Mouse (Mus musculus) hindlimb bud, embryonic 11.5 days (tissue): ENCODE results near the gene Spon1.

Experiments
- DNase-seq: peaks from one replicate; pipeline ENCODE4 v3.0.0-alpha.2; 2012; ENCODE audit warnings: low read depth, low spot score; ENCODE audit errors: extremely low spot score

Gene Spon1

DNA sequence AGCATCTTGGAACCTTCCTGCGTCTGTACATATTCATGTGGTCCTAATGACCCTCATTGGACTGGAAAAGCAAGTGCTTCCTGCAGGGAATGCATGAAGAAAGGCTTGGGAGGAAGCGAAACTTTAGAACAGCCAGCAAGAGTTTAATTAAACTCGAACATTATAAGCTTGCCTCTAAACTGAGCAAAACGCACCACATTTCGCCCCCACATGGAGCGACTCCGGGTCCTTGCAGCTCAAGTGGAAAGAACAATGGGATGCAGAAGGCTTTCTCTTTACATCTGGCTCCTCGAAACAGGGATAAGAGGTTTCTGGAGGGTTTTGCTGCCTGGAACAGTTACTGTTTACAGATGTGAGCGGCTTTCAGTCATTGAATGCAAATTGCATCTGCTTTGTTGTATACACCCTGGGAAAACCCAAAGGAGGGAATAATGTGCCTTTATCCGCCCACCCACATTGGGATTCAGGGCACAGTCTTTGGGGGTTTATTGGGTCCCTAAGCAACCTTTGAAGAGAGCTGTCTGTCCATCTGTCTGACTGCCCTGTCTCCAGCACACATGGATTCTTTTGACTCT is 136.2 kb downstream of the Spon1 start:
- DNase-seq: peak; percentile 10

DNA sequence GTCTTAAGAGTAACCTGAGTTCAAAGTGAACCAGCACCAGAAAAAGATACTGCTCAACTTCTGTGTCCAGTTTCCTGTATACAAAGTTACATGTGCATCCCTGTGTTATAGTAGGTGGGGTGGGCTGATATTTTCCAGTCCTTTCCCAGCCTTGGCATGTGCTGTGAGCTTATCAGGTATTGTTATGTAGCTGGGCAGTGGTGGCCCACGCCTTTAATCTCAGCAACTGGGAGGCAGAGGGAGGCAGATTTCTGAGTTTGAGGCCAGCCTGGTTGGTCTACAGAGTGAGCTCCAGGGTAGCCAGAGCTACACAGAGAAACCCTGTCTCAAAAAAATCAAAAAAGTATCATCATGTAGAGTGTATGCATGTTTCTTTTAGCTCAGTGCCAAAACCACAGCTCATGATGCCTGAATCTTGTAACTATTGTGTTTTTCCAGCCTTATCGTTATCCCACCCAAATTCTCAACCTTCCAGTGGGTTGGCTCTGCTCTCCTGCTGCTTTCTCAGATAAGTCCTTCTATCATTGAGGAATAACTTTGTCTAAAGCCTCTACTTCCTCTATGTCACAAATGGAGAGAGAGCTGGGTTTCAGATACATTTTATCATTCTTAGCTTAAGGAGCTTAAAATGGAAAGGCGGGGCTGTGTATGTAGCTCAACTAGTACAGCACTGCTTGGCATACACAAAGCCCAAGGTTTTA is 137.5 kb downstream of the Spon1 start:
- DNase-seq: no peak

DNA sequence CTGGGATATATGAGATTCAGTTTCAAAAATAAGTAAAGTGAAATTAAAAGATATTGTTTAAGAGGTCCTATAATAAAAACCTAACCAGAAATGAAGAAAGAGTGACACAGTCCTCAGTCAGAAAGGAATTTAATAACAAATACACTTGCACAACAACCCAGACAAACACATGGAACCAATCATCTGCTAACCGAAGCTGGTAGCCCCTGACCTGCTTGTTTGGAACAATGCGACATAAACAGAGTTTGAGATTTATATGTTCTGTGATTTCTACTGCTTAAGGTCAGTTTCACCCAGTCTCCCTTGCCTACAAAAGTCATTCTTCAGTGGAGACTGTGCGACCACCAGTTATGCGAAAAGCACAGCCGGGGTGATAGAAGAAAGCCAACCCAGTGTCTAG is 138.1 kb downstream of the Spon1 start:
- DNase-seq: no peak

DNA sequence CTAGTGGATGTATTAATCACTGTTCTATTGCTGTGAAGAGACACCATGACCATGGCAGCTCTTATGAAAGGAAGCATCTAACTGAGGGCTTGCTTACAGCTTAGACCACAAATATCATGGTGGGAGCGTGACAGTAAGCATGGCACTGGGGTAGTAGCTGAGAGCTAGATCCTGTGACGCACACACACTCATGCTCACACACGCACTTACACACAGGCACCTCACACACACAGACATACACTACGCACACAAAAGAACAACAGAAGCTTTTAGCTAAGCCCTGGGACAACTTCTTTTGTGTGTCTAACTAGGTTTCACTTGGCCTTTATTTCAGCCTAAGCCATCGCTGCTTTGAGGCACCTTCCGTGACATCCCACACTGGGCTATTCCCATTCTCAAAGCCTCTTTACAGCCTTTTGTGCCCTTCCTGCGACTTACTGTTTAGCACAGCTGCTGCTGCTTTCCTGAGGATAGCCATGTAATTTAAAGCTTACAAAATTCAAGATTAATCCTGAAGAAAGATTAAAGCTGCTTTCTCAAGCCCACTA is 138.6 kb downstream of the Spon1 start:
- DNase-seq: no peak

DNA sequence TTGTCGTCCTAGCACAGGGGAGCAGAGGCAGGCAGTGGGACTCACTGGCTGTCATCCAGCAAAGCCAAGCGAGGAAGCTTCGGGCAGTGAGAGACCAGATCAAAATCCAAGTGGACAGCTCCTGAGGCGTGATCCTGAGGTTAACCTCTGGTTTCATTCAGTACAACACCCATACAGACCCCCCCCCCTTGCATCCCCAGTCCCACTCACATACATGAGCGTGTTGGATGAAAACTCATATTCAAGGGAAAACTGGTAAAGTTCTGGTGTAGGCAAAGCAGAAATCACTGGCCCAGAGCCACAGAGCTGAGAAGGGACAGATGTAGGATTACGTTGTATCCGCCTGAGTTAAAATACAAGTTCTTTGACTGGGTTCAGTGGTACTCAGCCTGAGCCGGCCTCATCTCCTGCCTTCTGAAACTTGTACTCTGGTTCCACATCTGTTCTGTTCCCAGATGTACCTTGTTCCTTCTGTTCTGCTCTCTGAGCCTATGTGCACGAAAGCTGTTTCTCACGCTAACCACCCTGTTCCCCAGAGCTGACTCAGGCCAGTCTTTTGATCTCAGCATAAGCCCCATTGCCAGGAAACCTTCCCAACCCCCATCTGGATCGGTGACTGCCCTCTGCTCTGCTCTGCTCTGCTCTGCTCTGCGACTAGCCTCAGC is 143.5 kb downstream of the Spon1 start:
- DNase-seq: no peak

DNA sequence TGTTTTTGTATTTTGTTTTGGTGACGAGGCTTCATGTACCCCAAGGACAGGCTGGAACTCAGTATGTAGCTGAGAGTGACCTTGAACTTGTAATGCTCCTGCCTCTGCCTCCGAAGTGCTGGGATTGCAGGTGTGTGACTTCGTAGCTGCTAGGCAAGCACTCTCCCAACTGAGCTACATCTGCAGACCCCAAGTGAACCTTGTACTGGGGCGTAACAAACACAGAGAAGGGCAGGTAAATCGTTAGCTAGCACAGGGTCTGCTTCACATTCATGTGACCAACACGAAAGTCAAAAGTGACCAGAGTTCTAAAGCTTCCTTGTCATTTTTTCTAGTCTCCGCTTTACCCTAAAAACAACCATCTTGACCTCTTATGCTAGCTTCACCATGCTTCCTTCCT is 145.1 kb downstream of the Spon1 start:
- no peak for DNase-seq

DNA sequence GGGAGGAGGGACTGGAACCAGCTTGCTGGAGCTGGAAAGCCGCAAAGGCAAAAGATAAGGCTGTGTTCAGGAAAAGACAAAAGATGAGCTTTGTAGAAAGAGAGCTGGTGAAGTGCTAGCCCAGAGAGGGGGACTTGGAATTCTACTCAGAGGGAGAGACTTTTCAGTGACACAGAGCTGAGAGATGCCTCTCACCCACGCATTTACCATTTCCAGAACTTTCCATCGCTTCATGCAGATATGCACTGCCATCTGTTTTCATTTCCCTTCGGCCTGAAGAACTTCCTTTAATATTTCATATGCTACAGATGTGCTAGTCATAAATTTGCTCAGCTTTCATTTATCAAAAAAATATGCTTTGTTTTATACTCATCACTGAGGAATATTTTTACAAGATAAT is 150.1 kb downstream of the Spon1 start:
- DNase-seq: no peak

DNA sequence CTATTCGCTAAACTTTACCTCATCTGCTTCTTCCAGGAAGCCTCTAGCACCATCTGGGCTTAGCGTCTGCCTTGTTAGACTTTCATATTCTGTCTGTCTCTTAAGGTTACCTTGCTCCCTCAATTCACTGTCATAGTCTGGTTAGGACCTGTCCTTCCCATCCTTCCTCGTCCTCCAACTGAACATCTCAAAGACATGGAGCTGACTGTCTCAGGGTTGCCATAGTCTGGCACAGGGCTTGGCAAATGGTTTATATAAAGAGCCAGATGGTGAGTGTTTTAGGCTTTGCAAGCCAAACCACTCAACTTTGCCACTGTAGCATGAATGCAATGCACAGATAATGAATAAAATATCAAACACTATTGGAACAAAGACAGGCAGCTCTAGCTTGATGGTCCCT is 153.1 kb downstream of the Spon1 start:
- no peak for DNase-seq

DNA sequence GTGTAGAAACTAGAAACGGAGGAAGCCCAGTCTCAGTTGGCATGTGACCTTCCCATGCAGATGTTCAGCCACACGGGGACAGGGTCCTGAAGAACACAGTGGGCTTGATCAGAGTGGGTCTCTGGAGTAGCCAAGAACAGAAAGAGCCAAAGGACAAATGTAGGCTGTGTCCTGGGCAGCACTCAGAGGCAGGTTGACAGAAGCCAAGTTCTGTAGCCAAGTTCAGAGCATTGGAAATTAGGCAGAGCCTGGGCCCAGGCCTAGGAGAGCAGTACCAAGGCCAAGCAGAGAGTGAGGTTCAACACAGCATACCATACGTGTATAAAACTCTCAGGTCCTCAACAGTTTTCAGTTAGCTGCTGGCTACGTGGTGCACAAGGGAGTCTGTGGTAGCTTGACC is 153.7 kb downstream of the Spon1 start:
- no peak for DNase-seq

DNA sequence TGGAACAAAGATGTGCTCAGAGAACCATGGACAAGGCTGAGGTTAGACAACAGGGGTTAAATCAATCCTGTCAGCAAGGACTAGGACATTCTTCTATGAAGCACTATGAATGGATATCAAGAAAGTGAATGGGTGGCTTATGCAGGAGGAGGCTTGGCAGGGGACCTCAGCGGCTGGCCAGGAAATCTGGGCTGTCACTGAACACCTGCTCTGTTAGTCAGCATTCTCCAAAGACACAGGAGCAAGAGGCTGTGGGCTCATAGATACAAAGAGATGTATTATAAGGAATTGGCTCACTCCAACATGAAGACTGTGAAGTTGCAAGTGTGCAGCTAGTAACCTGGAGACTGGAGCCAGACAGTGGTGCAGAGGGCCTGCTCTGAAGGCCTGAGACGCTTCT is 154.3 kb downstream of the Spon1 start:
- no peak for DNase-seq

DNA sequence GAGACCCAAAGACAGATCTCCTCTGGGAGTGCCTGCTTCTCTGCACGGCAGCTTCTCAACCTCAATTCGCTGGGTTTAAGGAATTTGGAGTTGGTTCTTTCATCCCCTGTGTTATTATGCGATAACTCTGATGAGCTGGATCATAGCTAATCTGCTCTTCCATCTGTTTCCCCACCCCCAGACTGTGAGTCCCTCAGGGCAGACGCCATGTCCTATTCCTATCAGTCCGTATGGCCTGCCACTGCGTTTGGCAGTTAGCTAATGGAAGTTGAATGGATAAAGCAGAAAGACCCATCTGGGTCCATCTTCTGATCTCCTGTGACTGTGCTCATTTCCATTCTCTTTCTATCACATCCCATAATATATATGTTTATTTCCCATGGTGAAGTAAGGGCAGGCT is 158.8 kb downstream of the Spon1 start:
- DNase-seq: no peak

DNA sequence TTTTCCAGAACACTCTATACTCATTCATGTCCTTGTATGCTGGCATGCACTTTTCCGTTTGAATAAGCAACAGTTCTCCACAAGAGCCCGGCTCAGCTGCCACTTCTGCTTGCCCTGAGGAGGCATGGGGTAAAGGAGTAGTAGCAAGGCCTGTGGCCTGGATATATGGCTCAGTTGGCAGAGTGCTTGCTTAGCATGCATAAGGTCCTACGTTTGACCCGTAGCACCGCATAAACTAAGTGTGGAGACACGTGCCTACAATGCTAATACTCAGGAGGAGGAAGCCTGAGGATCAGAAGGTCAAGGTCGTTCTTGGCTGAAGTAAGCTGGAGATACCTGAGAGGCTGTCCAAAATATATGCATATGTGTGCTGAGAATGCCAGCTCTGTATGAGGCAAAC is 185.1 kb downstream of the Spon1 start:
- DNase-seq: no peak

DNA sequence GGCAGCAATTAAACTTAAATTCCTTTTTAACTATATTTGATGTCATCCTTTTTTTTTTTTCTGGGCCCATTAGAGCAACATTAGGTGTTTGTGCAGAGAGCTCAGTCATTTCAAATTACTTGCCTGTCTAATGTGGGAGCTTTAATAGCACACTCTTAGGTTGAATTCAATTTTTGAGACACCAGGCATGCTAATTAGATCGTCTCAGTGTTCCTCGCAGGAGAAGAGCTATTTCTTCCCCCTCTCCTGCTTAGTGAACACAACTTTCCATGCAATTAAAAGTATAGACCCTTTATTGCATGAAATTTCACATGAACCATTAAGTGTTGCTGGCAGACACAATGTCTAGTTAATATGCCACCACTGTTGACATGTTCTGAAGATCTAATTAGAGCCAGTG is 189.6 kb downstream of the Spon1 start:
- DNase-seq: no peak

DNA sequence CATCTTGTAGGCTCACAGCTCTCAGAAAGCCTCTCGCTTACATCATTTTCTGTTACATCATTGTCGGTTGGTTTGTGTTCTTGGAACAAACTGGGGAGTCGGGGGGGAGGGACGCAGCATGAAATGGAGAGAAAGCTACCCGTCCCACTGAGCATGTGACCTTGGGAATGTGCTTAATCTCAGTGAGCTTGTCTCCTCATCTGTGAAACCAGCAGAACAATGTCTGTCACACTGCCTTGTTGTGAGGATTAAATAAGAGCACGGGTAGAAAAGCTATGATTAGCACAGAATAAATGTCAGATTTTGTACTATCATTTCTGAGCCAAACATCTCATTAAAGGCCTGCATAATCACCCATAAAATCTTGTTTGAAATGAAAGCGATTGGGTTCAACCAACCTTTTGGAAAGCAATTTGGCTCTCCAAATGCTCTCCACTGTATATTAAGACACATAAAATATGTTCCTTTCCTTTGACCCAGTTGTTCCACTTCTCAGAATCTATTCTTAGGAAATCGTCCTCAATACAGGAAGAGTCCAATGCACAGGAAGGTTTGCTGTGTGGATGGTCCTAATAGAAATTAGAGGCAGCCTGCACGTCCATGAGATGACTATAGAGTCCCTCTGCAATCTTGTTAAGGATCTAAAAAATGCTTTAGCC is 195.2 kb downstream of the Spon1 start:
- no peak for DNase-seq

DNA sequence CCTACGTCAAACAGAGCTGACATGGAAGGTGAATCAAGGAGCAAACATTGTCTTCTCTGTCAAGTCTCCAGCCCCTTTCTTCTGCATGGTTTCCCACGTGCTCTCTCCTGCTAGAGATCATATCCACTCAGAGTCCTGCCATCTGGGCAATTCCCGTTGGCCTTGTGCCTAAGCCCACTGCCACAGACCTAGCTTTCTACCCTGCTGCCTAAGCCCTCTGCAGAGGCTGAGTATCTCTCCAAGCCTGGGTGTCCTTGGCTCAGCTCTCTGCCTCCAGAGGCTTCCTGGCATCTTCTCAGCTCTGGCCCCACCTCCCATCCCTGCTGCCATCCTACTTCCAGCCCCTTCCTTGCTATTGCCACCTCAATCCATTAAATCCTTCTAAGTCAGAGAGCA is 195.7 kb downstream of the Spon1 start:
- DNase-seq: no peak

DNA sequence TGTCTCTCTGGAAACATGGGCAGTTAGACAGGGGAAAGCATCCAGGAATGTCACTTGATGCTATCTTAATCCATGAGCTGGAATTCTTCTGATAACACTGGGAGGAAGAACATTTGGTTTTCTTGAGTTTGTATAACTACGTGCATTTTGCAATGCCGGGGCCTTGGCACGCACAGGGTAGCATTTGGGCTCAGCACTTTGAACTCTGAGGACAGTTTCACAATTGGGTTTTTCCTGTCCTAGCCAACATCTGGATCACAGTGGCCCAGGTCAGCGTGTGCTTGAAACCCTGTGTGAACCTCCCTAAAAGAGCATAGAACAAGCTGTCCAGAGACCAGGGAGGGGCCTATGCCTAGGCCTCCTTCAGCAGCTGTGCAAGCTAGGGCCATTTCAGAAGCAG is 196.3 kb downstream of the Spon1 start:
- no peak for DNase-seq

DNA sequence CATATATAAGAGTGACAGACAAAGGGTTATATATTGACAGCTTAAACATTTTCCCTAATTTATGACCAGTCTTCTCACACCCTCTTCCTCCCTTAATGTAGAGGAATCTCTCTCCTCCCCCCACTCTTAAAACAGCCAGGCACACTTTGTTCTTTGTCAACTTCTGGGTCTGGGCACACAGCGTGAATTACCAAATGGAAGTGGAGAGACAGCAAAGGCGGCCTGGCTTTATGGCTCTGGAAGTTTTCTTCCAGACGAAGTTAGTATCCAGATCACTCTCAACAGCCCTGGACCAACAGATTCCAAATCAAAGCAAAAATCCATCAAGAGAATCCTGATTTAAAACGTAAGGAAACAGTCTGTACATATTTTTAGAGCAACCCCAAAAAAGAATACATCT is 198.0 kb downstream of the Spon1 start:
- no peak for DNase-seq

DNA sequence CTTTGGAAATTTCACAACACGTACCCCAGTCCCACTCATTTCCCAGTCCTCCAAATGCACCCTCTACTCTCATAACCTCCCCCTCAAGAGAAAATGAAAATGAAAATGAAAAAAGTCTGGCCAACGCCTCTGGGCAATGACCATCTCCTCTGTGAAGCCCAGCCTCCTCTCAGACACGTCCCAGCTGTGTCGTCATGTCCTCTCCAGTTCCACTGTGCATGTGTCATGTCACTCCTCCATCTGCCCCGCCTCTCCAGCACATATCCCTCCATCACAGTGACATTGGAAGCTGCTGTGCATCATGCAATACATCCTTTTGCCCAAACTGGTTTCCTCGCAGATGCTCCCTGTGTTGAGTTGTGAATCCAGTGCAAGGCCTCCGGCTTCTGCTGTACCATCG is 199.8 kb downstream of the Spon1 start:
- DNase-seq: no peak

DNA sequence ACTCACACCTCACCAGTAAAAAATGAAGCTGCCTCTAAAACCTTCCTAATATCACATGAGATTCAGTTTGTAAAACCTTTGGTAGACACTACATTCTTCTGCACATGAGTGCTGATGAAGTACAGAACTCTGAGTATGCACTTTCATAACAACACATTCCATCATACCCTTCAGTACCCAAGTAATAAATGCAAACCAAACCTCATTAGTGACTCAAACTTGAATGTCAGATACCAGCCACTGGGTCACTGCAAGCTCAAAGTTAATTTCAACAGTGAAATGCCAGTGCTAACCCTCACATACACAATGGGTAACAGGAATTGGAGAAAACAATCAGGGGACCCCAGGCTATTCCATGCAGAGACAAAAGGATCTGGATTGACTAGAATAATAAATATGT is 203.4 kb downstream of the Spon1 start:
- DNase-seq: no peak

DNA sequence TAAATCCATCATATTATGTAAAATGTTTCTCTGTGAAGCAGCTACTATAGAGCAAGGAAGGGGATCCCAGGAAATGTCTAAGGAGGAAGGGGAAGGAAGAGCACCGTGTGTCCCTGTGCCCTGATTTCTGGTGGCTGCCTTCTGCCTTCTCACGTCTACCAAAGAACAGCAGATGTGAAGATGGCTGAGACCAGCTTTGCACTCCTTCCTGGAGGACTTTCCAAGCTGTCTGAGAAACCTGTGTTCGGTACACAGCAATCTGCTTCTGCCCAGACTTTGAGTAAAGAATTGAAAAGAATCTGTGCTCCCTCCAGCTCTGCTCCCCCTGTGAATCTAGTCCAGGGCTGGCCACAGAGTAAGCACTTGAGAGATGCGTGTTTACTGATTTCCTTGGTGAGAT is 206.7 kb downstream of the Spon1 start:
- no peak for DNase-seq

DNA sequence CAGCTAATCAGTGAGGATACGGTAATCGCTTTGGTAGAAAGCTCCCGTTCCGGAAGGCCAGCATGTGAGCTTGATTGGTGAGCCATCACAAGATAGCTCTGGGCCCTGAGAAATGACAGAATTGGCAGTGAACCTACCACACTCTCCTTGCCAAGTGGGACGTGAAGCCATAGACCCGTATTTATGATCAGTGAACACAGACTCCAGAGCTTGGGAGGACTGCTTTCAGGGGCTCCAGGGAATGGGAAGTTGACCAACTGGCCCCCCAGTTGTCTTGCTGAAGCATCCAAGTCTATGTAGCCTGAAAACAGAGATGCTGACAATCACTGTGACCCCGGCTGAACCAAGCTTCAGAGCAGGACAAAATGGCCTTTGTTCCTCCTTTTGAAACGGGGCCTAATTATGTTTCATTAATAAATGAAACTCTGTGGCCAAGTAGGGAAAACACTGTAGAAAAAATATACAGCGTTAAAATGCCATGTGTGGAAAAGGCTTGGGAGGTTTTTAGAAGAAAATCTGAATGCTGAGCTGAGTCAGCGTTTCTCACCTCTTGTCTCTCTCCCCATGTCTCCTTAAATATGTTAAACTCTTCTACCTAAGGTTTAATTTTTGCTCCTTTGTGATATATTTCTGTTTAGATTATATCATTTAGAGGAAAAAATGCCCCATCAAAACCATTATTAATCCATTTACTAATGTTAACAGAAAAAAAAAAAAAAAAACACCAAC is 220.8 kb downstream of the Spon1 start:
- DNase-seq: no peak
